In genomic region chr9:103008079-103008855, GRCm38 (mm10) we compare ENCODE assay signal across 8 mouse cellular contexts. TPM values are rescaled to one million over a fixed set of nuclear protein-coding genes. Genes with fewer than 3 reads are reported as not detected.
DNase-seq lines count a peak whose midpoint lies in the region; ATAC-seq lines count a peak whose summit lies in the region.

No protein-coding gene starts in this region.

- H3K36me3 ChIP-seq in limb, embryonic 10.5 days = no peaks in the 10 kb centered on the region
- H3K36me3 ChIP-seq in midbrain, embryonic 12.5 days = no peaks in the 10 kb centered on the region

- H3K4me3 ChIP-seq in limb, embryonic 10.5 days = peak overlapping the region; percentile 61
- H3K4me3 ChIP-seq in midbrain, embryonic 12.5 days = peak overlapping the region; percentile 45

- WGBS in limb, embryonic 10.5 days = 2% methylated on average over 50 of the region's 50 CpGs
- WGBS in midbrain, embryonic 12.5 days = 4% methylated on average over 50 of the region's 50 CpGs

- intact Hi-C loops in left cerebral cortex, postnatal 4 days (cut with DNase I) = no loop called here
- intact Hi-C loops in heart, postnatal 14 days (cut with DNase I) = loop anchor here (5.0 kb wide), 1 partner anchor 84 kb away; no protein-coding TSS in a partner anchor

- H3K9me3 ChIP-seq in limb, embryonic 10.5 days (replicated peaks) = no peaks in the 10 kb centered on the region
- no peaks in the 10 kb centered on the region for H3K9me3 ChIP-seq in midbrain, embryonic 12.5 days

- H3K27me3 ChIP-seq in limb, embryonic 10.5 days (ENCODE audit: low read depth, poor library complexity, severe bottlenecking) = peaks cover 60% of the 10 kb centered on the region
- peaks cover 47% of the 10 kb centered on the region for H3K27me3 ChIP-seq in midbrain, embryonic 12.5 days

- peak overlapping the region; percentile 38 for H3K27ac ChIP-seq in limb, embryonic 10.5 days
- no peak overlapping the region for H3K27ac ChIP-seq in midbrain, embryonic 12.5 days (replicated peaks)

- H3K9ac ChIP-seq in midbrain, embryonic 12.5 days (replicated peaks) = peak overlapping the region; percentile 54

- DNase-seq in left cerebral cortex, postnatal 4 days = peak; percentile 8
- DNase-seq in left cerebral cortex, adult 18-20 months (ENCODE audit: low spot score in 2 of 2) = no peak
- peak; percentile 19 for DNase-seq in embryo, embryonic 10 days (ENCODE audit: low spot score)
- peak; percentile 22 to 26 for DNase-seq in heart, postnatal 14 days
- peak; percentile 59 for DNase-seq in limb, embryonic 10.5 days (ENCODE audit: low spot score)
- DNase-seq in layer of hippocampus, postnatal 14 days (ENCODE audit: low spot score in 2 of 2) = no peak
- DNase-seq in layer of hippocampus, postnatal 10 days (ENCODE audit: low spot score in 2 of 2) = no peak

- peak overlapping the region; percentile 90 for H3K4me2 ChIP-seq in midbrain, embryonic 12.5 days (replicated peaks)

- peaks cover 20% of the 10 kb centered on the region for H3K4me1 ChIP-seq in limb, embryonic 10.5 days
- peaks cover 18% of the 10 kb centered on the region for H3K4me1 ChIP-seq in midbrain, embryonic 12.5 days

- no peak for ATAC-seq in midbrain, embryonic 12.5 days (ENCODE audit: low FRiP score, low read depth)

RNA-seq across cellular contexts. Expression of gene Slco2a1, which starts 19.8 kb away (rescaled TPM):
- 1 to 10 TPM; 3.9 to 4.7 TPM for total RNA-seq in left cerebral cortex, postnatal 4 days (2021)
- 1 to 10 TPM; 1.1 to 1.5 TPM for total RNA-seq in left cerebral cortex, adult 18-20 months (2021)
- total RNA-seq in heart, postnatal 14 days (2021) = 1 to 10 TPM; 7.0 to 8.6 TPM
- polyA plus RNA-seq in limb, embryonic 10.5 days (2016; fragmentation: Nextera tagmentation; extraction: Ambion mirVana) = 0.29 and 0.50 TPM in 2 replicates
- 0.56 and 0.79 TPM in 2 replicates for polyA plus RNA-seq in midbrain, embryonic 12.5 days (2016; fragmentation: Nextera tagmentation; extraction: Ambion mirVana)
- total RNA-seq in layer of hippocampus, postnatal 14 days (2021) = 1 to 10 TPM; 5.3 to 5.8 TPM
- 1 to 10 TPM; 4.2 to 7.0 TPM for total RNA-seq in layer of hippocampus, postnatal 10 days (2021)

Comparison
In these comparisons a context has a peak if more than half of its experiments do, and no peak if none do; other contexts are left out.
1. DNase-seq: peak in left cerebral cortex, postnatal 4 days (single experiment), embryo, embryonic 10 days (single experiment), heart, postnatal 14 days (2 of 2) and limb, embryonic 10.5 days (single experiment); none in left cerebral cortex, adult 18-20 months (0 of 2), layer of hippocampus, postnatal 14 days (0 of 2) and layer of hippocampus, postnatal 10 days (0 of 2).